Mouse (Mus musculus) liver, embryonic 11.5 days (tissue): ENCODE data around the gene Pold4. TPM values are rescaled to one million over a fixed set of nuclear protein-coding genes. Genes with fewer than 3 reads are reported as not detected.

Experiments used
- ATAC-seq: fragments of 200-750 bp; cut with Nextera tagmentation; replicated peaks from 2 replicates; pipeline ENCODE4 v1.8.0; 2017; ENCODE audit warnings: moderate number of reproducible peaks, mild to moderate bottlenecking, moderate TSS enrichment, moderate library complexity; ENCODE audit not compliant: low FRiP score
- DNase-seq: peaks from one replicate; pipeline ENCODE4 v3.0.0-alpha.2; 2017; ENCODE audit warnings: low spot score
- H3K27ac ChIP-seq: fragments of 300-500 bp; sonication (generic); 2 replicates; pipeline ENCODE4 v1.5.1; 2014; ENCODE audit warnings: mild to moderate bottlenecking, low read depth, low read length, control low read depth
- H3K27me3 ChIP-seq: fragments of 300-500 bp; sonication (generic); replicated peaks from 2 replicates; pipeline ENCODE4 v1.6.1; 2014; ENCODE audit warnings: low read length, mixed read lengths; ENCODE audit not compliant: control insufficient read depth, insufficient read depth
- H3K36me3 ChIP-seq: fragments of 300-500 bp; sonication (generic); 2 replicates; pipeline ENCODE4 v1.6.1; 2014; ENCODE audit warnings: mild to moderate bottlenecking, low read length, moderate library complexity, mixed read lengths; ENCODE audit not compliant: control insufficient read depth, insufficient read depth
- H3K4me1 ChIP-seq: fragments of 300-500 bp; sonication (generic); replicated peaks from 2 replicates; pipeline ENCODE4 v1.6.1; 2014; ENCODE audit warnings: low read length, mixed read lengths; ENCODE audit not compliant: control insufficient read depth, insufficient read depth
- H3K4me2 ChIP-seq: fragments of 300-500 bp; sonication (generic); 2 replicates; pipeline ENCODE4 v1.6.1; 2014; ENCODE audit warnings: mild to moderate bottlenecking, control low read depth, moderate library complexity
- H3K4me3 ChIP-seq: fragments of 300-500 bp; sonication (generic); 2 replicates; pipeline ENCODE4 v1.5.1; 2014; ENCODE audit warnings: low read depth, low read length, control low read depth
- H3K9ac ChIP-seq: fragments of 300-500 bp; sonication (generic); 2 replicates; pipeline ENCODE4 v1.6.1; 2014; ENCODE audit warnings: low read depth, low read length, control low read depth
- H3K9me3 ChIP-seq: fragments of 300-500 bp; sonication (generic); 2 replicates; pipeline ENCODE4 v1.6.1; 2016; ENCODE audit warnings: low read length, inconsistent platforms, mixed read lengths; ENCODE audit not compliant: control insufficient read depth
- WGBS: fragments of 180-500 bp; shearing (Covaris S2); extraction: QIAGEN DNeasy Blood & Tissue Kit; methylation state at CpG from one replicate; pipeline ENCODE4 v1.1.7; 2014; 5-methylcytosine and 5-hydroxymethylcytosine counted together
- polyA plus RNA-seq: library from polyadenylated mRNA; unstranded; fragments of >200 nt; fragmentation: Nextera tagmentation; extraction: Ambion mirVana; gene quantifications from 2 replicates; pipeline ENCODE4 v1.2.1, GENCODE M21; 2014

Gene Pold4
- polyA plus RNA-seq, 1 experiment from 2014 or later: 24.9 TPM

DNA sequence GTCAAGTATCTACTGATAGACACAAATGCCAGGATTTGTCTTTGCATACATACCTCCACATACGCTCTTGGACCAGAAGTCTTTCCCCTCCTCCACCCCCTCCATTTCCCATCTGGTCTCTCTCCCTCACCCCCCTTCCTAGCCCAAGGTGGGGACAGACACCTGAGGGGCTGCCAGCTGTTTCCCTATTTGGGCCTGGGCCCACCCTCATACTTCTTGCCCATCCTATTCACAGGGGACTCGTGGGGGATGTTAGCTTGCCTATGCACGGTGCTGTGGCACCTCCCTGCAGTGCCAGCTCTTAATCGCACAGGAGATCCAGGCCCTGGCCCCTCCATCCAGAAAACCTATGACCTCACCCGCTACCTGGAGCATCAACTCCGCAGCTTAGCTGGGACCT, 11.8 kb upstream of the Pold4 start:
- 82% methylated on average over 6 of the region's 6 CpGs for WGBS

DNA sequence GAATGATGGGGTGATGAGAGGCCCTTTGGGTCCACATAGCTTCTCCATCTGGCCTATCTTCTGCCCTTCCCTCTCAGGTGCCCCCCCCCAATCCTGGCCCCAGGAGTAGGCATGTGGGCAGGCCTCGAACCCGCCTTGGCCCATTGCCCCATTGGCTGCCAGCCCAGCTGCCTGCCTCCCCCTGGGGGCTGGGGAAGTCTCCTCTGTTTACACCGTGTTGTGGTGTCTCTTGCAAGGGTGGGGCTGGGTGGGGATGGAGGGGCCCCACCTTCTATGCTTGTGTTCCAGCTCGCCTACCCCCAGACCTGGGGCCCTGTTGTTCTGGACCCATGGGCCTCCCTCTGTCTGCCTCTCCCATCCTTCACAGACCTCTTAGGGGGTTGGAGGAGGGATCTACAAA, 11.3 kb upstream of the Pold4 start:
- H3K27ac ChIP-seq: no peak overlapping the region; the same call in none of the 2 replicates

More for the DNA sequence above, 11.8 kb upstream of the Pold4 start:
- Histone ChIP-seq H3K4me1 (peaks cover 48% of the 10 kb centered on the region), H3K36me3 (no peaks in the 10 kb centered on the region), H3K4me3 (no peak overlapping the region), H3K9me3 (no peaks in the 10 kb centered on the region), H3K4me2 (no peak overlapping the region), H3K9ac (peak overlapping the region; percentile 23; the same call in 1 of the 2 replicates), H3K27ac (no peak overlapping the region), H3K27me3 (peaks cover 40% of the 10 kb centered on the region)
- DNase-seq (no peak), ATAC-seq (no peak)

DNA sequence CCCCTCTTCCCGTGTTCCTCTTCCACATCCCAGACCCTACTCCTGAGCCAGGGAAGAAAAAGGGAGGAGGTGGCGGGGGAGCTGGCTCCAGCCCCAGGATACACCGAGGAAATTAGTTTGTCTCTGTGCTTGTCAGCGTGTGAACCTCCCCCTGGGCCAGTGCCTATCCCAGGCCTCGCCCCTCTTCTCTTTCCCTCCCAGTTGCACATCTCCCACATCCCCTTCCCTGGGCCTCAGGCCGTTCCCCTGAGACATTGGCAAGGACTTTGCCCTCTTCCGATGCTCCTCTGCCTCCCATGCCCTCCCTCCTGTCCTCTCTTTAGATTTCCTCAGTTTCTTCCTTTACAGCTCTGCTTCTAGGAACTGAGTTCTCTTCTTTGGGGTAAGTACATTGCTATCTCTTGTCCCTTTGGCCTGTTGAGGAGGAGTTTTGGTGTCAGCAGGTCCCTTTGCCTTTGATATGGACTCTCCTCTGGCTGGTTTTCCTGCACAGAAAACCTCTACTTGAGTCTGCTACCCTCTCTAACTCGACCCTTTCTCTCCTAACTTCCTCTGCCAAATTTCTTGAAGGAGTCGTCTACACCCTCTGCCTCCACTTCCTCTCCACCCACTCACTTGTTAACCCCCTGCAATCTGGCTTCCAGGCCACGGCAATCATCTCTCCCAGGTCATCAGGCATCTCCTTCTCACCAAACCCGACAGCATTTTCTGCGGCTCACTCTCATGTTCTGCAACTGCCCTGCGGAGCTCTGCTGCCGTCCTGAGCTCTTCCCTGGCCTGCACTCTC, 10.5 kb upstream of the Pold4 start:
- H3K27ac ChIP-seq: peak overlapping the region; percentile 65
- H3K4me2 ChIP-seq: peak overlapping the region; percentile 21
- H3K9me3 ChIP-seq: no peaks in the 10 kb centered on the region
- H3K36me3 ChIP-seq: no peaks in the 10 kb centered on the region
- 32% methylated on average over 14 of the region's 14 CpGs for WGBS
- H3K27me3 ChIP-seq: peaks cover 28% of the 10 kb centered on the region
- no peak overlapping the region for H3K4me3 ChIP-seq
- DNase-seq: no peak
- peak overlapping the region; percentile 32; the same call in 1 of the 2 replicates for H3K9ac ChIP-seq
- ATAC-seq: no peak
- peaks cover 38% of the 10 kb centered on the region for H3K4me1 ChIP-seq

More for the DNA sequence above, 11.3 kb upstream of the Pold4 start:
- 53% methylated on average over 4 of the region's 4 CpGs for WGBS
- H3K27me3 ChIP-seq: peaks cover 35% of the 10 kb centered on the region
- no peaks in the 10 kb centered on the region for H3K36me3 ChIP-seq
- DNase-seq (no peak), ATAC-seq (peak; percentile 55; the same call in 1 of the 2 replicates)
- H3K4me2 ChIP-seq: peak overlapping the region; percentile 21
- peaks cover 43% of the 10 kb centered on the region for H3K4me1 ChIP-seq
- H3K9ac ChIP-seq: peak overlapping the region; percentile 23
- H3K9me3 ChIP-seq: no peaks in the 10 kb centered on the region
- H3K4me3 ChIP-seq: no peak overlapping the region

DNA sequence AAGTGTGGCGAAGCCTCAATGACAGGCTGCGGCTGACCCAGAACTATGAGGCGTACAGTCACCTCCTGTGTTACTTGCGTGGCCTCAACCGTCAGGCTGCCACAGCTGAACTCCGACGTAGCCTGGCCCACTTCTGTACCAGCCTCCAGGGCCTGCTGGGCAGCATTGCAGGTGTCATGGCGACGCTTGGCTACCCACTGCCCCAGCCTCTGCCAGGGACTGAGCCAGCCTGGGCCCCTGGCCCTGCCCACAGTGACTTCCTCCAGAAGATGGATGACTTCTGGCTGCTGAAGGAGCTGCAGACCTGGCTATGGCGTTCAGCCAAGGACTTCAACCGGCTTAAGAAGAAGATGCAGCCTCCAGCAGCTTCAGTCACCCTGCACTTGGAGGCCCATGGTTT, 9.5 kb upstream of the Pold4 start:
- no peak overlapping the region for H3K4me2 ChIP-seq
- DNase-seq: no peak
- H3K9me3 ChIP-seq: no peaks in the 10 kb centered on the region
- ATAC-seq: no peak
- H3K9ac ChIP-seq: no peak overlapping the region
- H3K4me1 ChIP-seq: peaks cover 32% of the 10 kb centered on the region
- no peak overlapping the region; the same call in 1 of the 2 replicates for H3K27ac ChIP-seq
- no peak overlapping the region for H3K4me3 ChIP-seq
- WGBS: 65% methylated on average over 11 of the region's 11 CpGs
- H3K27me3 ChIP-seq: peaks cover 21% of the 10 kb centered on the region
- no peaks in the 10 kb centered on the region for H3K36me3 ChIP-seq

DNA sequence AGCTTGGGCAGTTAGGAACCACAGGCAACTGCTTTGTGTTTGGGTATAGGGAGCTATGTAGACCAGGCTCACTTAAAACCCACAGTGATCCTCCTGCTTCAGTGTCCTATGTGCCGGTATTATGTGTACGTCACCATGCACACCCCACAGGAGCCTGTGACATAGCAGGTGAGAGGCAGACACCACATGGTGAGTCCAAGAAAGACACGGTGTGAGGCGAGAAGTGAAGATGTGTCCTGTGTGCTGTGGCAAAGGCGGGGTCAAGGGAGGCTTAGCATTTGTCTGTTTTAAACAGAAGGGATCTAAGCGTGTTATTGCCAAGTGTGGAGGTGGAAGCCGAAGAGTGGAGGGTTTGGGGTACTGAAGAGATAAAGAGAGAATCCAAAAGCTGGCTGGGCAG, 4.9 kb upstream of the Pold4 start:
- Histone ChIP-seq H3K27ac (no peak overlapping the region), H3K27me3 (peaks cover 7% of the 10 kb centered on the region), H3K4me1 (peaks cover 12% of the 10 kb centered on the region), H3K4me2 (no peak overlapping the region), H3K36me3 (no peaks in the 10 kb centered on the region), H3K9ac (no peak overlapping the region), H3K9me3 (no peaks in the 10 kb centered on the region), H3K4me3 (no peak overlapping the region)
- WGBS: 84% methylated on average over 7 of the region's 7 CpGs
- DNase-seq (no peak), ATAC-seq (no peak)

DNA sequence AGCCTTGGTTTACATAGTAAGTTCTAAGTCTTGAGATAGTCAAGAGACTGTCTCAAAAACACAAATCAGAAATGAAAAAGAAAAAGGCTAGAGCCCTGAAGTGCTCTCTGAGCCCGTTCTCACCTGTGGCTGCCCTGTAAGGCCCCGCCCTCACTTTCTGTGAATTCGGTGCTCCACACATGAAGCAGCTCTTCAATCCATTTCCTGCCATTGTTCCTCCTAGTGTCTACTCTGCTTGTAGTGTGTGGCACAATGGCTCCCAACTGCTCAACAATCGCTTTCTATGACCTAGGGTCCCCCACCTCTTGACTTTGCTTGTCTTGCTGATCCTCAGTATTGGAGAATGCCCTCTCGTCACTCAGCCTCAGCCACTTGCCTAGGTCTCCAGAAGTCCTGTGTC, 4.3 kb upstream of the Pold4 start:
- ATAC-seq: no peak
- H3K4me1 ChIP-seq: peaks cover 6% of the 10 kb centered on the region
- 61% methylated on average over 5 of the region's 5 CpGs for WGBS
- no peak overlapping the region for H3K9ac ChIP-seq
- no peak overlapping the region for H3K4me2 ChIP-seq
- DNase-seq: no peak
- peaks cover 3% of the 10 kb centered on the region; the same call in 1 of the 2 replicates for H3K27me3 ChIP-seq
- H3K4me3 ChIP-seq: no peak overlapping the region
- H3K36me3 ChIP-seq: no peaks in the 10 kb centered on the region
- no peaks in the 10 kb centered on the region for H3K9me3 ChIP-seq
- no peak overlapping the region for H3K27ac ChIP-seq

DNA sequence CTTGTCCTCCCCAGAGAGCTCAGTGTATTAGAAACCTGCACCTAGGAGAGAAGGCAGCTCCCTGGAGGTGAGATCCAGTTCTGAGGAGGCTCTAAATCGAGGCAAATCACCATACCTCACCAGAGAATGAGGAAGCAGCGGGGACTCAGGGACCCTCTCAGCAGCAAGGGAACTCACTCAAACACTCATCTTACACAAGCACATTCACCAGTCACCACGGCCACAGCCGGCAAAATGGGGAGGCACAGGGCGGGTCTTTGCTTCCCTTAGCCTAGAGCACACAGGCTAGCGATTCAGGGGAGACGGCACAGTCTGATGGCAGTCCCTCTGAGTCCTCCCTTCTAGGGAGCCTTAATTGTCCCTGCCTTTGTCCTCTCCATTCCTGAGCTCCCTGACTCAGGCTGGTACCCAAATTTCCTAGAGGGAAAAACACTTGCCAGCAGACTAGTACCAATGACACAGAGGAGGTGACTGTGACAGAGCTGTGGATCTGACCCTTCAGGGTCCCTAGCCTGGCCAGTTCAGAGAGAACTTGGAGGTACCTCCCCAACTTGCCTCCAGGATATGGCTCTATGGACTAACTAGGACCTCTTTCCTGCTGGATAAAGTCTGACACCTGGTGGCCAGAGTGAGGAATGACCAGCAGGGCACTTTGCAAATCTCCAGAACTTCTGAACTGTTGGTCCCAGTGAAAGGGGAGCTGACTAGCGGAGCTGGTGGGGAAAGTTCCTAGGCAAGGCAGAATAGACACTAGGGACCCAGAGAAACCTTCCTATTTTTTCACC, 3.6 kb upstream of the Pold4 start:
- H3K4me2 ChIP-seq: no peak overlapping the region
- no peaks in the 10 kb centered on the region for H3K36me3 ChIP-seq
- no peak overlapping the region for H3K9ac ChIP-seq
- WGBS: 10% methylated on average over 8 of the region's 8 CpGs
- no peak overlapping the region for H3K27ac ChIP-seq
- H3K9me3 ChIP-seq: no peaks in the 10 kb centered on the region
- ATAC-seq (no peak), DNase-seq (no peak)
- H3K27me3 ChIP-seq: peaks cover 3% of the 10 kb centered on the region; the same call in 1 of the 2 replicates
- H3K4me3 ChIP-seq: no peak overlapping the region
- H3K4me1 ChIP-seq: peaks cover 4% of the 10 kb centered on the region

DNA sequence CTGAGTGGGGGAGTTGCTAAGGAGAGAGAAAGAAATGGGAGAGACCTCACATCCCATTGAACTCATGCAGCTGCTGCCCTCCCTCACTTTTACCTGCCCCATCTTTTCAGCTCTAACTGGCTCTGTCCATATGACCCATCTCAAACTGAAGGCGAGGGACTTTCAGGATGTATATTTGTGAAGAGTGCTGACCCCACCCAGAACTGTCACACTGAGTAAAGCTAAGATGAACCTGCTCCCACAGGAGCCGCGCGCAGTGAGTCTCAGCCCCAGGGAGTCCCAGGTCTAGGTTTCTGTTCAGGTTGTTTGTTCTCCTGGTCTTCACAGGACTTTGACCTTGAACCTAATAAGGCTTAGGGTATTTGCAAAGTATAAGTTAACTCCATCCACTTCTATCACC, 2.8 kb upstream of the Pold4 start:
- whole genome bisulfite sequencing: 76% methylated on average over 4 of the region's 4 CpGs
- DNase-seq (no peak), ATAC-seq (no peak)
- Histone ChIP-seq H3K27ac (no peak overlapping the region), H3K9me3 (no peaks in the 10 kb centered on the region), H3K4me2 (no peak overlapping the region), H3K4me3 (no peak overlapping the region), H3K4me1 (peaks cover 4% of the 10 kb centered on the region), H3K36me3 (no peaks in the 10 kb centered on the region), H3K27me3 (peaks cover 3% of the 10 kb centered on the region; the same call in 1 of the 2 replicates), H3K9ac (no peak overlapping the region)
